Mouse (Mus musculus) central nervous system, embryonic 11.5 days (tissue): Measurements from ENCODE around the gene Akap10. TPM values are rescaled to one million over a fixed set of nuclear protein-coding genes. Genes with fewer than 3 reads are reported as not detected.

Experiments
- polyA plus RNA-seq: library from polyadenylated mRNA; depleted of rRNA; stranded (reverse); fragments of >200 nt; gene quantifications from 2 replicates; pipeline ENCODE4 v1.2.3, GENCODE M21; 2012; rRNA removed

Gene Akap10
- 9.8 and 17.4 TPM in 2 replicates for polyA plus RNA-seq

DNA sequence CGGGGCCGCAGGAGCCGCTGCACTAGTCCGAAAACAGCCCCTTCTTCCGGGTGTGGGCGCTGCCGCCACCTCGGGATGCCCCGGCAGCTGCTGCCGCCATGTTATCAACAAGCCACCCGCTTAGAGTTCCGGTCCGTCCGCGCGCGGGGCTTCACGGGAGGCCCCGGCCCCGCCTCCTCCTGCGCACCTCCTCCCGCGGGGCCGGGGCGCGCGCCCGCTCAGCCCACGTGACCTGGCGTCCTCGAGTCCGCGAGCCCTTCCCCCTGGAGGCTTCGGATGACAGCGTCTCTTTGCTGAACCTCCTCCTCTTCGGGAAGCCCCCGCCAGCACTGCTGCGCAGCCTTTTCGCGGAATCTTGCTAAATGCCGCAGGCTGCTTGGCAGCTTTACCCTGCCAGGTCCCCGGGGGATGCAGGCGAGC, at the start of gene Akap10:
Gene Akap10 (minus strand): TSS at position 155 of the 420 bp plus-strand sequence.

DNA sequence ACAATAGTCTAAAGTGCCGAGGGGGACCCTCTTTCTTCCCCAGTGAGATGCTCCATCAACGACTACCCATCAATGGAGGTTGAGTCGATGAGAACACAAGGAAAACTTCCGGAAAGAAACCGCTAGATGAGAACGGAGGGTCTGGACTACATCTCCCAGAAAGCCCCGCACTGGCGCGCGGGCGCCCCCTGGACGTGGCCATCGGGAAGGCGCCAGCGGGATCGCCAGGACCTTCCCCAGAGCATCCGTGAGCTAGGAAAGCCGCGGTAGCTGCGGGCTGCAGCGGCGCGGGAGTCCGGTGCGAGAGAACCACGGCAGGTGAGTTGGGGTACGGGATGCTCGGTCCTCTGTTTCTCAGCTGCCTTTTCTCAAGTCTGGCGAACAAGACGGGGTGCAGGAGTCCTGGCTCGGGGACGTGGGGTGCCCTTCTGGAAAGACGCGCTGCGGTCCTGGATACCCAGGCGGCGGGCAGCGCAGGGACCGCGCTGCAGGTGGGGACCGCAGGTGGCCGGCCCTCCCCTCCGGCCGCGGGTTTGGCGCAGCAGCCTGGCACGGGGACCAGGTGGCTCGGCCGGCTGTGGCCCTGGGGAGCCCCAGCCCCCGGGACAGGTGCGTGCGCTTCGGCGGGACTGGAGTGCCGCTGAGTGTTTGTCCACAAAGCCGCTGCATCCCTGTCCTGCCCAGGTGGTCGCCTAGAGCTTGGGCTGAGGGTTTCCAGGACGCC, 26.7 kb upstream of the Akap10 start, which contains the start of gene Specc1:
Gene Specc1 (plus strand): TSS at position 192 of the 724 bp plus-strand sequence.

DNA sequence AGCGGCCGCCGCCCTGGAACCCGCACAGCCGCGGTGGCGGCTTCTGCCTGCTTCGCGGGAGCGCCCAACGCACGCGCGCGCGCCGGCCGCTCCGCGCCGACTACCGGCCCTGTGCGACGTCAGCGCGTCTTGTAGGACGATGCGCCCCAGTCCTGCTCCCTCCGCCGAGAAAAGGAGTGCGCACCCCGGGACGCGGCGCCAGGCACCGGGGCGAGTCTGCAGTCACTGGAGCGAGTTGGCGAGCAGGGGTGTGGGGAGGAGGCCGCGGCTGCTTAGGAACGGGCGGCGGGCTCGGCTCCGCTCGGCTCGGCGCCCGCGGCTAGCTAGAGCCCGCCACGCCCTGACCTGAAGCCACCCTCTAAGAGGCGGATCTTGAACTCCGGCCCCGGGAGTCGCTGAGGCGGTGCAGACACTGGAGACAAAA, 75.1 kb downstream of the Akap10 start, which contains the start of gene Ulk2:
Gene Ulk2 (minus strand): TSS at position 86 of the 424 bp plus-strand sequence.

Other genes with a start within 250 kb of the Akap10 start
- 0.42 and 0.68 TPM in 2 replicates for gene Fam83g, start 246.2 kb downstream of the Akap10 start, polyA plus RNA-seq
- gene Slc5a10, start 209.4 kb downstream of the Akap10 start, polyA plus RNA-seq = 0.02 TPM in 1 of 2 replicates, not detected in the other
- 53.3 and 64.6 TPM in 2 replicates for gene Prpsap2, start 168.2 kb downstream of the Akap10 start, polyA plus RNA-seq
- gene Ulk2, start 75.2 kb downstream of the Akap10 start, polyA plus RNA-seq = 18.4 and 34.1 TPM in 2 replicates
- gene Specc1, start 26.5 kb upstream of the Akap10 start, polyA plus RNA-seq = 16.1 and 18.4 TPM in 2 replicates